Mouse (Mus musculus) lung, embryonic 15.5 days (tissue): ENCODE results near the gene Sp3. TPM values are rescaled to one million over a fixed set of nuclear protein-coding genes. Genes with fewer than 3 reads are reported as not detected.
A peak's percentile ranks its signal among the peaks of the same experiment; 100 is the strongest.

Experiments used
- ATAC-seq: fragments of 200-750 bp; cut with Nextera tagmentation; 2 replicates; pipeline ENCODE4 v1.8.0; 2017; ENCODE audit warnings: moderate number of reproducible peaks, borderline replicate concordance; ENCODE audit not compliant: low FRiP score, low TSS enrichment; ENCODE audit errors: extremely low read depth
- H3K27ac ChIP-seq: fragments of 300-500 bp; sonication (generic); 2 replicates; pipeline ENCODE4 v1.5.1; 2015; ENCODE audit warnings: moderate library complexity, mild to moderate bottlenecking, inconsistent platforms
- H3K27me3 ChIP-seq: fragments of 300-500 bp; sonication (generic); 2 replicates; pipeline ENCODE4 v1.6.1; 2015; ENCODE audit warnings: inconsistent platforms
- H3K36me3 ChIP-seq: fragments of 300-500 bp; sonication (generic); 2 replicates; pipeline ENCODE4 v1.6.1; 2015; ENCODE audit warnings: inconsistent platforms
- H3K4me1 ChIP-seq: fragments of 300-500 bp; sonication (generic); 2 replicates; pipeline ENCODE4 v1.6.1; 2015; ENCODE audit warnings: inconsistent platforms
- H3K4me2 ChIP-seq: fragments of 300-500 bp; sonication (generic); 2 replicates; pipeline ENCODE4 v1.6.1; 2015; ENCODE audit warnings: inconsistent platforms, mild to moderate bottlenecking, moderate library complexity
- H3K4me3 ChIP-seq: fragments of 300-500 bp; sonication (generic); 2 replicates; pipeline ENCODE4 v1.5.1; 2015; ENCODE audit warnings: mild to moderate bottlenecking, inconsistent platforms
- H3K9ac ChIP-seq: fragments of 300-500 bp; sonication (generic); 2 replicates; pipeline ENCODE4 v1.6.1; 2015; ENCODE audit warnings: inconsistent platforms
- H3K9me3 ChIP-seq: fragments of 300-500 bp; sonication (generic); 2 replicates; pipeline ENCODE4 v1.6.1; 2016; ENCODE audit warnings: inconsistent platforms
- WGBS: fragments of 180-500 bp; shearing (Covaris S2); methylation state at CpG from one replicate; pipeline ENCODE4 v1.1.7; 2015; 5-methylcytosine and 5-hydroxymethylcytosine counted together
- polyA plus RNA-seq: library from polyadenylated mRNA; unstranded; fragments of >200 nt; fragmentation: Nextera tagmentation; extraction: Ambion mirVana; gene quantifications from 2 replicates; pipeline ENCODE4 v1.2.1, GENCODE M21; 2015

Gene Sp3
- polyA plus RNA-seq, 1 experiment from 2014 or later, result 57.5 TPM

- Histone ChIP-seq H3K4me1 (peaks cover 22% of the 10 kb centered on the region), H3K36me3 (peaks cover 3% of the 10 kb centered on the region), H3K4me2 (peak overlapping the region; percentile 9), H3K27ac (no peak overlapping the region), H3K27me3 (no peaks in the 10 kb centered on the region), H3K9ac (no peak overlapping the region), H3K9me3 (no peaks in the 10 kb centered on the region), H3K4me3 (no peak overlapping the region)
- ATAC-seq, result no peak
Observed at GRCm38 (mm10) chr2:72976036-72976435, 4.2 kb downstream of the Sp3 start.

GRCm38 (mm10) chr2:72970831-72971230 is 9.4 kb downstream of the Sp3 start:
- 90% methylated on average over 6 of the region's 6 CpGs for WGBS
- no peak for ATAC-seq
- no peak overlapping the region for H3K4me2 ChIP-seq
- peaks cover 10% of the 10 kb centered on the region for H3K4me1 ChIP-seq
- no peak overlapping the region for H3K27ac ChIP-seq
- H3K9ac ChIP-seq, result no peak overlapping the region
- no peaks in the 10 kb centered on the region for H3K9me3 ChIP-seq
- no peak overlapping the region for H3K4me3 ChIP-seq
- no peaks in the 10 kb centered on the region for H3K27me3 ChIP-seq
- H3K36me3 ChIP-seq, result peaks cover 27% of the 10 kb centered on the region

GRCm38 (mm10) chr2:72970302-72970701 is 9.9 kb downstream of the Sp3 start:
- Histone ChIP-seq H3K36me3 (peaks cover 27% of the 10 kb centered on the region), H3K4me1 (peaks cover 9% of the 10 kb centered on the region), H3K27me3 (no peaks in the 10 kb centered on the region), H3K9me3 (no peaks in the 10 kb centered on the region), H3K27ac (no peak overlapping the region), H3K4me2 (no peak overlapping the region), H3K9ac (no peak overlapping the region), H3K4me3 (no peak overlapping the region)
- 90% methylated on average over 4 of the region's 4 CpGs for WGBS
- ATAC-seq, result no peak

GRCm38 (mm10) chr2:72968536-72968935 is 11.7 kb downstream of the Sp3 start:
- 94% methylated on average over 1 of the region's 1 CpGs for WGBS
- no peak for ATAC-seq
- H3K9me3 ChIP-seq, result no peaks in the 10 kb centered on the region
- H3K4me1 ChIP-seq, result peaks cover 4% of the 10 kb centered on the region; the same call in 1 of the 2 replicates
- H3K36me3 ChIP-seq, result peaks cover 29% of the 10 kb centered on the region
- H3K4me2 ChIP-seq, result no peak overlapping the region
- no peak overlapping the region for H3K4me3 ChIP-seq
- H3K27ac ChIP-seq, result no peak overlapping the region
- no peak overlapping the region for H3K9ac ChIP-seq
- no peaks in the 10 kb centered on the region for H3K27me3 ChIP-seq

- 82% methylated on average over 2 of the region's 2 CpGs for WGBS
- H3K36me3 ChIP-seq, result peaks cover 24% of the 10 kb centered on the region
- no peak overlapping the region for H3K4me3 ChIP-seq
- H3K9ac ChIP-seq, result no peak overlapping the region
- no peak overlapping the region for H3K27ac ChIP-seq
- H3K4me2 ChIP-seq, result no peak overlapping the region
- H3K27me3 ChIP-seq, result no peaks in the 10 kb centered on the region
- peaks cover 4% of the 10 kb centered on the region; the same call in 1 of the 2 replicates for H3K4me1 ChIP-seq
- no peaks in the 10 kb centered on the region for H3K9me3 ChIP-seq
- ATAC-seq, result no peak
Observed at GRCm38 (mm10) chr2:72965450-72965849, 14.8 kb downstream of the Sp3 start.

- H3K4me2 ChIP-seq, result no peak overlapping the region
- H3K36me3 ChIP-seq, result peaks cover 40% of the 10 kb centered on the region
- H3K27me3 ChIP-seq, result no peaks in the 10 kb centered on the region
- H3K4me1 ChIP-seq, result no peaks in the 10 kb centered on the region
- 96% methylated on average over 3 of the region's 3 CpGs for WGBS
- H3K4me3 ChIP-seq, result no peak overlapping the region
- no peak for ATAC-seq
- no peaks in the 10 kb centered on the region for H3K9me3 ChIP-seq
- H3K27ac ChIP-seq, result no peak overlapping the region
- H3K9ac ChIP-seq, result no peak overlapping the region
Observed at GRCm38 (mm10) chr2:72956415-72956814, 23.8 kb downstream of the Sp3 start.

GRCm38 (mm10) chr2:72952979-72953378 is 27.3 kb downstream of the Sp3 start:
- no peak overlapping the region for H3K9ac ChIP-seq
- H3K4me1 ChIP-seq, result no peaks in the 10 kb centered on the region
- no peak overlapping the region for H3K4me2 ChIP-seq
- 86% methylated on average over 3 of the region's 3 CpGs for WGBS
- H3K27me3 ChIP-seq, result no peaks in the 10 kb centered on the region
- peaks cover 44% of the 10 kb centered on the region for H3K36me3 ChIP-seq
- no peak overlapping the region for H3K4me3 ChIP-seq
- H3K27ac ChIP-seq, result no peak overlapping the region
- H3K9me3 ChIP-seq, result no peaks in the 10 kb centered on the region
- no peak for ATAC-seq

- no peaks in the 10 kb centered on the region for H3K27me3 ChIP-seq
- no peak overlapping the region for H3K27ac ChIP-seq
- no peaks in the 10 kb centered on the region for H3K4me1 ChIP-seq
- no peak overlapping the region for H3K4me3 ChIP-seq
- H3K36me3 ChIP-seq, result peaks cover 22% of the 10 kb centered on the region
- no peaks in the 10 kb centered on the region for H3K9me3 ChIP-seq
- H3K9ac ChIP-seq, result no peak overlapping the region
- 33% methylated on average over 1 of the region's 1 CpGs for WGBS
- no peak overlapping the region for H3K4me2 ChIP-seq
- ATAC-seq, result no peak
Observed at GRCm38 (mm10) chr2:72935937-72936336, 44.3 kb downstream of the Sp3 start.

- Histone ChIP-seq H3K4me2 (no peak overlapping the region), H3K27me3 (no peaks in the 10 kb centered on the region), H3K36me3 (peaks cover 5% of the 10 kb centered on the region; the same call in 1 of the 2 replicates), H3K4me1 (no peaks in the 10 kb centered on the region), H3K9me3 (no peaks in the 10 kb centered on the region), H3K9ac (no peak overlapping the region), H3K4me3 (no peak overlapping the region), H3K27ac (no peak overlapping the region)
- ATAC-seq, result no peak
Observed at GRCm38 (mm10) chr2:72932186-72932585, 48.1 kb downstream of the Sp3 start.

GRCm38 (mm10) chr2:72924981-72925380 is 55.3 kb downstream of the Sp3 start:
- WGBS, result 73% methylated on average over 10 of the region's 10 CpGs
- Histone ChIP-seq H3K27ac (no peak overlapping the region), H3K36me3 (no peaks in the 10 kb centered on the region)

GRCm38 (mm10) chr2:72916170-72916569 is 64.1 kb downstream of the Sp3 start:
- Histone ChIP-seq H3K4me3 (no peak overlapping the region), H3K9me3 (no peaks in the 10 kb centered on the region), H3K36me3 (no peaks in the 10 kb centered on the region), H3K4me1 (no peaks in the 10 kb centered on the region), H3K9ac (no peak overlapping the region), H3K27ac (no peak overlapping the region), H3K27me3 (no peaks in the 10 kb centered on the region), H3K4me2 (no peak overlapping the region)
- WGBS, result 70% methylated on average over 4 of the region's 4 CpGs
- no peak for ATAC-seq

More at GRCm38 (mm10) chr2:72924981-72925380, 55.3 kb downstream of the Sp3 start:
- ATAC-seq, result no peak
- no peaks in the 10 kb centered on the region for H3K4me1 ChIP-seq
- H3K4me2 ChIP-seq, result no peak overlapping the region
- H3K4me3 ChIP-seq, result no peak overlapping the region
- no peaks in the 10 kb centered on the region for H3K9me3 ChIP-seq
- H3K27me3 ChIP-seq, result no peaks in the 10 kb centered on the region
- H3K9ac ChIP-seq, result no peak overlapping the region

- 72% methylated on average over 7 of the region's 7 CpGs for WGBS
- Histone ChIP-seq H3K4me2 (no peak overlapping the region), H3K36me3 (no peaks in the 10 kb centered on the region), H3K9ac (no peak overlapping the region), H3K4me1 (no peaks in the 10 kb centered on the region), H3K27me3 (no peaks in the 10 kb centered on the region), H3K9me3 (no peaks in the 10 kb centered on the region), H3K4me3 (no peak overlapping the region), H3K27ac (no peak overlapping the region)
- no peak for ATAC-seq
Observed at GRCm38 (mm10) chr2:72915245-72915930, 64.9 kb downstream of the Sp3 start.

GRCm38 (mm10) chr2:72913458-72913760 is 66.8 kb downstream of the Sp3 start:
- H3K4me1 ChIP-seq, result no peaks in the 10 kb centered on the region
- H3K9me3 ChIP-seq, result no peaks in the 10 kb centered on the region
- H3K36me3 ChIP-seq, result no peaks in the 10 kb centered on the region
- no peak overlapping the region for H3K9ac ChIP-seq
- WGBS, result 49% methylated on average over 7 of the region's 7 CpGs
- no peak overlapping the region for H3K27ac ChIP-seq
- no peak overlapping the region for H3K4me2 ChIP-seq
- no peaks in the 10 kb centered on the region for H3K27me3 ChIP-seq
- no peak for ATAC-seq
- H3K4me3 ChIP-seq, result no peak overlapping the region
